In genomic region chr11:30749587-30749986, GRCm38 (mm10) we compare ENCODE assay signal across 19 mouse cellular contexts. TPM values are rescaled to one million over a fixed set of nuclear protein-coding genes. Genes with fewer than 3 reads are reported as not detected.
DNase-seq lines count a peak whose midpoint lies in the region; ATAC-seq and TF ChIP-seq lines count a peak whose summit lies in the region.
"Had no signal": no experiment of that assay in that cellular context is flagged by ENCODE, and none has a peak within 500 bp of the region (broad histone marks: within the 10 kb centered on the region; RNA-seq: fewer than 3 reads in every experiment).

No protein-coding gene starts in this region.

- no peak overlapping the region for H3K4me2 ChIP-seq in hindbrain, embryonic 11.5 days (replicated peaks; ENCODE audit: low read depth, low read length)
- H3K4me2 ChIP-seq in hindbrain, embryonic 16.5 days (ENCODE audit: low read length), result no peak overlapping the region
- H3K4me2 ChIP-seq: embryonic facial prominence, embryonic 13.5 days; forebrain, embryonic 13.5 days; hindbrain, embryonic 13.5 days; intestine, embryonic 15.5 days had no signal

- no peak overlapping the region for H3K27ac ChIP-seq in hindbrain, embryonic 11.5 days (ENCODE audit: low read depth, low read length)
- H3K27ac ChIP-seq in hindbrain, embryonic 16.5 days (ENCODE audit: low read depth, low read length), result no peak overlapping the region
- H3K27ac ChIP-seq: embryonic facial prominence, embryonic 13.5 days; forebrain, embryonic 13.5 days; gastrocnemius, adult 2 months; hindbrain, embryonic 13.5 days; intestine, embryonic 15.5 days had no signal

- DNase-seq in hindbrain, embryonic 11.5 days (ENCODE audit: low spot score), result no peak
- DNase-seq in ES-CJ7 (ENCODE audit: low read depth, low spot score) (peak; percentile 94), ZHBTc4 (ENCODE audit: low read depth, low spot score) (peak; percentile 84)
- DNase-seq in right cerebral cortex, adult 18-20 months, result no peak
- DNase-seq in cerebellum, adult 8-10 months, result no peak
- DNase-seq: adrenal gland, postnatal 10 days; cerebellum, adult 11-12 months; cerebellum, adult 9-11 months; gastrocnemius, adult 2 months; gastrocnemius, postnatal 25 days; heart, postnatal 10 days; heart, postnatal 4 days had no signal

- 32% methylated on average over 3 of the region's 3 CpGs for WGBS in hindbrain, embryonic 11.5 days
- WGBS in hindbrain, embryonic 16.5 days, result 29% methylated on average over 3 of the region's 3 CpGs

- no peak for TF ChIP-seq CTCF in E14TG2a.4 (conservative IDR thresholded peaks at IDR 0.05; ENCODE audit: low read length)

- H3K27me3 ChIP-seq in hindbrain, embryonic 11.5 days (ENCODE audit: control insufficient read depth, insufficient read depth, low read length), result 0 out of 2 replicates have a peak, but pooled peaks cover 2% of the 10 kb centered on the region
- H3K27me3 ChIP-seq in hindbrain, embryonic 16.5 days (replicated peaks; ENCODE audit: control insufficient read depth, insufficient read depth, low read length), result no peaks in the 10 kb centered on the region
- no peaks in the 10 kb centered on the region for H3K27me3 ChIP-seq in E14TG2a.4 (ENCODE audit: insufficient read depth, low read length)
- H3K27me3 ChIP-seq: CH12.LX; forebrain, embryonic 13.5 days; intestine, embryonic 15.5 days had no signal

- no peaks in the 10 kb centered on the region for H3K9me3 ChIP-seq in hindbrain, embryonic 11.5 days (ENCODE audit: control insufficient read depth, low read length)
- no peaks in the 10 kb centered on the region for H3K9me3 ChIP-seq in hindbrain, embryonic 16.5 days (ENCODE audit: control insufficient read depth, low read length)
- H3K9me3 ChIP-seq in E14TG2a.4 (ENCODE audit: low read length), result peaks cover 3% of the 10 kb centered on the region; the same call in 1 of the 2 replicates
- H3K9me3 ChIP-seq: embryonic facial prominence, embryonic 13.5 days; forebrain, embryonic 13.5 days; hindbrain, embryonic 13.5 days; intestine, embryonic 15.5 days had no signal

- H3K36me3 ChIP-seq in hindbrain, embryonic 11.5 days (ENCODE audit: control insufficient read depth, insufficient read depth, low read length), result no peaks in the 10 kb centered on the region
- H3K36me3 ChIP-seq in hindbrain, embryonic 16.5 days (ENCODE audit: control insufficient read depth, insufficient read depth, low read length), result no peaks in the 10 kb centered on the region
- H3K36me3 ChIP-seq in E14TG2a.4 (ENCODE audit: insufficient read depth, low read length), result no peaks in the 10 kb centered on the region
- H3K36me3 ChIP-seq: embryonic facial prominence, embryonic 13.5 days; hindbrain, embryonic 13.5 days; intestine, embryonic 15.5 days had no signal

- H3K9ac ChIP-seq in hindbrain, embryonic 11.5 days (ENCODE audit: low read depth, low read length), result no peak overlapping the region
- no peak overlapping the region for H3K9ac ChIP-seq in hindbrain, embryonic 16.5 days (ENCODE audit: low read depth, low read length)
- H3K9ac ChIP-seq: embryonic facial prominence, embryonic 13.5 days; forebrain, embryonic 13.5 days; hindbrain, embryonic 13.5 days; intestine, embryonic 15.5 days had no signal

- peak; percentile 49; the same call in 1 of the 2 replicates for ATAC-seq in hindbrain, embryonic 11.5 days (ENCODE audit: low FRiP score)
- no peak for ATAC-seq in hindbrain, embryonic 16.5 days
- ATAC-seq: forebrain, embryonic 13.5 days; intestine, embryonic 15.5 days had no signal

- H3K4me1 ChIP-seq in hindbrain, embryonic 11.5 days (replicated peaks; ENCODE audit: control insufficient read depth, insufficient read depth, low read length), result no peaks in the 10 kb centered on the region
- no peaks in the 10 kb centered on the region for H3K4me1 ChIP-seq in hindbrain, embryonic 16.5 days (ENCODE audit: control insufficient read depth, insufficient read depth, low read depth, low read length)
- H3K4me1 ChIP-seq in E14TG2a.4 (replicated peaks; ENCODE audit: low read depth, low read length), result peaks cover 54% of the 10 kb centered on the region
- H3K4me1 ChIP-seq: embryonic facial prominence, embryonic 13.5 days; hindbrain, embryonic 13.5 days; intestine, embryonic 15.5 days had no signal

- no peak overlapping the region for H3K4me3 ChIP-seq in hindbrain, embryonic 11.5 days (ENCODE audit: low read depth, low read length)
- no peak overlapping the region for H3K4me3 ChIP-seq in hindbrain, embryonic 16.5 days (ENCODE audit: low read length)
- peak overlapping the region; percentile 65 for H3K4me3 ChIP-seq in E14TG2a.4 (replicated peaks; ENCODE audit: low read length)
- H3K4me3 ChIP-seq: embryonic facial prominence, embryonic 13.5 days; forebrain, embryonic 13.5 days; gastrocnemius, adult 2 months; hindbrain, embryonic 13.5 days; intestine, embryonic 15.5 days had no signal

RNA-seq across cellular contexts. Expression of gene Psme4, which starts 21.9 kb away (rescaled TPM):
- polyA plus RNA-seq in hindbrain, embryonic 11.5 days (2014; fragmentation: Nextera tagmentation; extraction: Ambion mirVana), result 36.8 and 48.5 TPM in 2 replicates
- 10.7 and 11.0 TPM in 2 replicates for polyA plus RNA-seq in hindbrain, embryonic 16.5 days (2015; fragmentation: Nextera tagmentation; extraction: Ambion mirVana)

Comparison
In these comparisons a context has a peak if more than half of its experiments do, and no peak if none do; other contexts are left out.
1. DNase-seq: peak in ES-CJ7 (single experiment) and ZHBTc4 (single experiment); none in hindbrain, embryonic 11.5 days (single experiment), right cerebral cortex, adult 18-20 months (single experiment) and cerebellum, adult 8-10 months (single experiment).